In genomic region chr17:45377323-45377722, GRCm38 (mm10) we compare ENCODE assay signal across 18 mouse cellular contexts. TPM values are rescaled to one million over a fixed set of nuclear protein-coding genes. Genes with fewer than 3 reads are reported as not detected.
DNase-seq lines count a peak whose midpoint lies in the region; ATAC-seq and TF ChIP-seq lines count a peak whose summit lies in the region.
"Had no signal": no experiment of that assay in that cellular context is flagged by ENCODE, and none has a peak within 500 bp of the region (broad histone marks: within the 10 kb centered on the region; RNA-seq: fewer than 3 reads in every experiment).

No protein-coding gene starts in this region.

- peaks cover 26% of the 10 kb centered on the region for H3K27me3 ChIP-seq in embryonic facial prominence, embryonic 10.5 days (replicated peaks; ENCODE audit: low read depth, poor library complexity, severe bottlenecking)
- H3K27me3 ChIP-seq in embryonic facial prominence, embryonic 14.5 days (replicated peaks; ENCODE audit: control insufficient read depth, insufficient read depth, low read length), result 0 out of 2 replicates have a peak, but pooled peaks cover 4% of the 10 kb centered on the region
- peaks cover 16% of the 10 kb centered on the region for H3K27me3 ChIP-seq in limb, embryonic 14.5 days (ENCODE audit: control insufficient read depth, insufficient read depth, low read length)
- H3K27me3 ChIP-seq: forebrain, embryonic 15.5 days; liver, embryonic 12.5 days; midbrain, embryonic 15.5 days had no signal

- no peak overlapping the region for H3K4me3 ChIP-seq in embryonic facial prominence, embryonic 10.5 days
- no peak overlapping the region for H3K4me3 ChIP-seq in embryonic facial prominence, embryonic 14.5 days (ENCODE audit: low read depth, low read length)
- no peak overlapping the region for H3K4me3 ChIP-seq in limb, embryonic 14.5 days (replicated peaks; ENCODE audit: low read length)
- H3K4me3 ChIP-seq: forebrain, embryonic 15.5 days; hindbrain, embryonic 15.5 days; kidney, embryonic 15.5 days; liver, embryonic 12.5 days; megakaryocyte, embryonic 14.5 days; midbrain, embryonic 15.5 days; neural tube, embryonic 15.5 days had no signal

- peaks cover 4% of the 10 kb centered on the region; the same call in 1 of the 2 replicates for H3K36me3 ChIP-seq in embryonic facial prominence, embryonic 10.5 days (replicated peaks)
- 0 out of 2 replicates have a peak, but pooled peaks cover 8% of the 10 kb centered on the region for H3K36me3 ChIP-seq in embryonic facial prominence, embryonic 14.5 days (ENCODE audit: control insufficient read depth, insufficient read depth, low read length)
- H3K36me3 ChIP-seq in limb, embryonic 14.5 days (ENCODE audit: control insufficient read depth, insufficient read depth, low read length), result no peaks in the 10 kb centered on the region
- H3K36me3 ChIP-seq: forebrain, embryonic 15.5 days; hindbrain, embryonic 15.5 days; kidney, embryonic 15.5 days; liver, embryonic 12.5 days; midbrain, embryonic 15.5 days; neural tube, embryonic 15.5 days had no signal

- WGBS in embryonic facial prominence, embryonic 10.5 days, result 31% methylated on average over 5 of the region's 5 CpGs
- WGBS in embryonic facial prominence, embryonic 14.5 days, result 30% methylated on average over 5 of the region's 5 CpGs
- 29% methylated on average over 5 of the region's 5 CpGs for WGBS in limb, embryonic 14.5 days

- peak; percentile 36 for ATAC-seq in embryonic facial prominence, embryonic 14.5 days (ENCODE audit: low read depth)
- peak; percentile 51; the same call in 1 of the 2 replicates for ATAC-seq in limb, embryonic 14.5 days (ENCODE audit: low FRiP score, low read depth)
- ATAC-seq: forebrain, embryonic 15.5 days; intestine, postnatal 0 days; liver, embryonic 12.5 days; midbrain, embryonic 15.5 days had no signal

- no peak overlapping the region for H3K4me2 ChIP-seq in embryonic facial prominence, embryonic 14.5 days (ENCODE audit: low read depth, low read length)
- H3K4me2 ChIP-seq in limb, embryonic 14.5 days (replicated peaks; ENCODE audit: low read depth, low read length, severe bottlenecking), result no peak overlapping the region
- H3K4me2 ChIP-seq: forebrain, embryonic 15.5 days; hindbrain, embryonic 15.5 days; kidney, embryonic 15.5 days; liver, embryonic 12.5 days; midbrain, embryonic 15.5 days; neural tube, embryonic 15.5 days had no signal

- DNase-seq in heart, adult 8-10 months (ENCODE audit: low spot score), result peak; percentile 28
- DNase-seq in heart, postnatal 4 days, result no peak
- no peak for DNase-seq in embryonic facial prominence, embryonic 10.5 days (ENCODE audit: low spot score)
- DNase-seq in embryonic facial prominence, embryonic 14.5 days (ENCODE audit: low spot score), result peak; percentile 51
- peak; percentile 41 for DNase-seq in limb, embryonic 14.5 days (ENCODE audit: low spot score)
- DNase-seq in cerebellum, adult 18-20 months, result no peak
- no peak for DNase-seq in cerebellum, adult 11-12 months
- DNase-seq: cerebellum, adult 9-10 months; lung, adult 2 months; right cerebral cortex, postnatal 14 days had no signal

- H3K27ac ChIP-seq in embryonic facial prominence, embryonic 10.5 days (replicated peaks), result peak overlapping the region; percentile 82
- peak overlapping the region; percentile 76 for H3K27ac ChIP-seq in embryonic facial prominence, embryonic 14.5 days (replicated peaks; ENCODE audit: low read depth, low read length)
- H3K27ac ChIP-seq in limb, embryonic 14.5 days (replicated peaks; ENCODE audit: low read depth, low read length), result peak overlapping the region; percentile 53; the same call in 1 of the 2 replicates
- H3K27ac ChIP-seq: forebrain, embryonic 15.5 days; hindbrain, embryonic 15.5 days; kidney, embryonic 15.5 days; liver, embryonic 12.5 days; midbrain, embryonic 15.5 days; neural tube, embryonic 15.5 days had no signal

- H3K9me3 ChIP-seq in embryonic facial prominence, embryonic 10.5 days, result no peaks in the 10 kb centered on the region
- no peaks in the 10 kb centered on the region for H3K9me3 ChIP-seq in embryonic facial prominence, embryonic 14.5 days (ENCODE audit: control insufficient read depth, low read length)
- no peaks in the 10 kb centered on the region for H3K9me3 ChIP-seq in limb, embryonic 14.5 days (ENCODE audit: control insufficient read depth, low read length)
- H3K9me3 ChIP-seq: forebrain, embryonic 15.5 days; hindbrain, embryonic 15.5 days; kidney, embryonic 15.5 days; liver, embryonic 12.5 days; megakaryocyte, embryonic 14.5 days; midbrain, embryonic 15.5 days; neural tube, embryonic 15.5 days had no signal

- H3K4me1 ChIP-seq in embryonic facial prominence, embryonic 10.5 days, result peaks cover 21% of the 10 kb centered on the region
- peaks cover 11% of the 10 kb centered on the region for H3K4me1 ChIP-seq in embryonic facial prominence, embryonic 14.5 days (ENCODE audit: control insufficient read depth, insufficient read depth, low read length)
- peaks cover 21% of the 10 kb centered on the region for H3K4me1 ChIP-seq in limb, embryonic 14.5 days (ENCODE audit: control insufficient read depth, insufficient read depth, low read length)
- H3K4me1 ChIP-seq: forebrain, embryonic 15.5 days; liver, embryonic 12.5 days; midbrain, embryonic 15.5 days had no signal

- H3K9ac ChIP-seq in embryonic facial prominence, embryonic 14.5 days (ENCODE audit: low read depth, low read length), result no peak overlapping the region
- no peak overlapping the region for H3K9ac ChIP-seq in limb, embryonic 14.5 days (ENCODE audit: low read depth, low read length, severe bottlenecking)
- H3K9ac ChIP-seq: forebrain, embryonic 15.5 days; hindbrain, embryonic 15.5 days; kidney, embryonic 15.5 days; liver, embryonic 12.5 days; midbrain, embryonic 15.5 days; neural tube, embryonic 15.5 days had no signal

- no peak for TF ChIP-seq POLR2A in limb, embryonic 14.5 days (IDR thresholded peaks at IDR 0.05; ENCODE audit: borderline replicate concordance, extremely low read depth, insufficient read depth, insufficient read length)

RNA-seq across cellular contexts. Expression of gene Cdc5l, which starts 56.2 kb away (rescaled TPM):
- total RNA-seq in heart, adult 8-10 months (2022), result 10 to 100 TPM; 36.1 to 40.2 (median 38.7) TPM
- 10 to 100 TPM; 52.4 to 54.4 TPM for total RNA-seq in heart, postnatal 4 days (2021)
- polyA plus RNA-seq in embryonic facial prominence, embryonic 10.5 days (2016; fragmentation: Nextera tagmentation; extraction: Ambion mirVana), result 66.7 and 68.9 TPM in 2 replicates
- 60.1 and 61.1 TPM in 2 replicates for polyA plus RNA-seq in embryonic facial prominence, embryonic 14.5 days (2014; fragmentation: Nextera tagmentation; extraction: Ambion mirVana)
- polyA plus RNA-seq in limb, embryonic 14.5 days (2012; rRNA removed), result 27.1 and 38.0 TPM in 2 replicates
- polyA plus RNA-seq in limb, embryonic 14.5 days (2014; fragmentation: Nextera tagmentation; extraction: Ambion mirVana), result 62.5 and 71.4 TPM in 2 replicates

Comparison
In these comparisons a context has a peak if more than half of its experiments do, and no peak if none do; other contexts are left out.
1. DNase-seq: peak in heart, adult 8-10 months (single experiment), embryonic facial prominence, embryonic 14.5 days (single experiment) and limb, embryonic 14.5 days (single experiment); none in heart, postnatal 4 days (single experiment), embryonic facial prominence, embryonic 10.5 days (single experiment), cerebellum, adult 18-20 months (0 of 2) and cerebellum, adult 11-12 months (single experiment).
2. Peak in every context shown above with its lines, with median percentiles within 50 percentile points of each other: H3K27ac ChIP-seq.